Mouse (Mus musculus) lung, embryonic 14.5 days (tissue): ENCODE measurements at regions not wholly inside any gene's neighbourhood (a gene's known extent, or its start where the extent isn't known, plus 50 kb on each side); places are given as distances from the start of the nearest gene placed in this dataset.
A peak's percentile ranks its signal among the peaks of the same experiment; 100 is the strongest.

ENCODE experiments used
- ATAC-seq: fragments of 200-750 bp; cut with Nextera tagmentation; 2 replicates; pipeline ENCODE4 v1.8.0; 2017; ENCODE audit warnings: mild to moderate bottlenecking, moderate TSS enrichment, moderate library complexity; ENCODE audit not compliant: insufficient read depth
- DNase-seq: peaks from one replicate; pipeline ENCODE4 v3.0.0-alpha.2; 2015
- H3K27ac ChIP-seq: fragments of 300-500 bp; sonication (generic); 2 replicates; pipeline ENCODE4 v1.5.1; 2014; ENCODE audit warnings: low read depth, mild to moderate bottlenecking, moderate library complexity
- H3K27me3 ChIP-seq: fragments of 300-500 bp; sonication (generic); 2 replicates; pipeline ENCODE4 v1.6.1; 2014; ENCODE audit warnings: low read length, control low read depth; ENCODE audit not compliant: insufficient read depth
- H3K36me3 ChIP-seq: fragments of 300-500 bp; sonication (generic); 2 replicates; pipeline ENCODE4 v1.6.1; 2014; ENCODE audit warnings: control low read depth; ENCODE audit not compliant: insufficient read depth
- H3K4me1 ChIP-seq: fragments of 300-500 bp; sonication (generic); 2 replicates; pipeline ENCODE4 v1.6.1; 2014; ENCODE audit warnings: antibody characterized with exemption, control low read depth; ENCODE audit not compliant: insufficient read depth
- H3K4me2 ChIP-seq: fragments of 300-500 bp; sonication (generic); 2 replicates; pipeline ENCODE4 v1.6.1; 2014; ENCODE audit warnings: mild to moderate bottlenecking
- H3K4me3 ChIP-seq: fragments of 300-500 bp; sonication (generic); 2 replicates; pipeline ENCODE4 v1.5.1; 2014; ENCODE audit warnings: low read depth, low read length
- H3K9ac ChIP-seq: fragments of 300-500 bp; sonication (generic); 2 replicates; pipeline ENCODE4 v1.6.1; 2014
- H3K9me3 ChIP-seq: fragments of 300-500 bp; sonication (generic); 2 replicates; pipeline ENCODE4 v1.6.1; 2016; ENCODE audit warnings: low read depth, low read length, control low read depth
- CTCF ChIP-seq: IDR thresholded peaks from 2 replicates; pipeline ENCODE4 v1.5.1; 2016; ENCODE audit warnings: antibody characterized with exemption, low read depth
- WGBS: fragments of 180-500 bp; shearing (Covaris S2); extraction: QIAGEN DNeasy Blood & Tissue Kit; methylation state at CpG from one replicate; pipeline ENCODE4 v1.1.7; 2014; 5-methylcytosine and 5-hydroxymethylcytosine counted together

DNA sequence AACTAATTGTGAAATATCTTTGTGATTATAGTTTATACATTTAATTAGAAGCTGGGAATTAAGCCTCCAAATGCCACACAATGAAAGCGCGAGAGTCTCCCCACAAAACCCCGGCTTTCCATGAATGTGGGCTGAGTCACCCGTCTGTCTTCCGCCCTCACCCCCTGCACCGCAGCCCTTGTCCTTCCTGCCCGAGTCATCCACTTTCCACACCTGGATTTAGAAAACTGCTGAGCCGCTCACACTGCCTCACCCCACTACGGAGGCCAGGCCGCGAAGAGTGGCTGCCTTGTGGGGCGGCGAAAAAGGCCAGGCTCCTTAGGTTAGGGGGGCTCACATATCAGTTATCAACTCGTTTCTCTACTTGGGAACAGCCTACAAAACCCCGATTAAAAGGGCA, 177.9 kb upstream of the Map3k1 start:
- Histone ChIP-seq H3K4me3 (no peak overlapping the region), H3K27ac (no peak overlapping the region), H3K27me3 (no peaks in the 10 kb centered on the region), H3K9ac (no peak overlapping the region), H3K4me1 (peaks cover 13% of the 10 kb centered on the region), H3K36me3 (no peaks in the 10 kb centered on the region), H3K4me2 (no peak overlapping the region), H3K9me3 (no peaks in the 10 kb centered on the region)
- 70% methylated on average over 15 of the region's 15 CpGs for WGBS
- ATAC-seq, result no peak
- no peak for TF ChIP-seq CTCF
- no peak for DNase-seq

- no peak for DNase-seq
- Histone ChIP-seq H3K9ac (no peak overlapping the region), H3K4me2 (no peak overlapping the region), H3K9me3 (no peaks in the 10 kb centered on the region), H3K36me3 (no peaks in the 10 kb centered on the region), H3K27me3 (no peaks in the 10 kb centered on the region), H3K4me3 (no peak overlapping the region), H3K4me1 (peaks cover 13% of the 10 kb centered on the region), H3K27ac (no peak overlapping the region)
- no peak for TF ChIP-seq CTCF
- no peak for ATAC-seq
- WGBS, result 90% methylated on average over 3 of the region's 3 CpGs
Measured at GRCm38 (mm10) chr13:111987420-111987819, 178.6 kb upstream of the Map3k1 start.

- no peak for ATAC-seq
- Histone ChIP-seq H3K27me3 (no peaks in the 10 kb centered on the region), H3K4me2 (no peak overlapping the region), H3K9ac (no peak overlapping the region), H3K4me1 (peaks cover 3% of the 10 kb centered on the region; the same call in 1 of the 2 replicates), H3K36me3 (no peaks in the 10 kb centered on the region), H3K27ac (no peak overlapping the region), H3K4me3 (no peak overlapping the region), H3K9me3 (no peaks in the 10 kb centered on the region)
- no peak for TF ChIP-seq CTCF
- DNase-seq, result no peak
- WGBS, result 20% methylated on average over 11 of the region's 11 CpGs
Measured at GRCm38 (mm10) chr13:111990913-111991534, 182.2 kb upstream of the Map3k1 start.

DNA sequence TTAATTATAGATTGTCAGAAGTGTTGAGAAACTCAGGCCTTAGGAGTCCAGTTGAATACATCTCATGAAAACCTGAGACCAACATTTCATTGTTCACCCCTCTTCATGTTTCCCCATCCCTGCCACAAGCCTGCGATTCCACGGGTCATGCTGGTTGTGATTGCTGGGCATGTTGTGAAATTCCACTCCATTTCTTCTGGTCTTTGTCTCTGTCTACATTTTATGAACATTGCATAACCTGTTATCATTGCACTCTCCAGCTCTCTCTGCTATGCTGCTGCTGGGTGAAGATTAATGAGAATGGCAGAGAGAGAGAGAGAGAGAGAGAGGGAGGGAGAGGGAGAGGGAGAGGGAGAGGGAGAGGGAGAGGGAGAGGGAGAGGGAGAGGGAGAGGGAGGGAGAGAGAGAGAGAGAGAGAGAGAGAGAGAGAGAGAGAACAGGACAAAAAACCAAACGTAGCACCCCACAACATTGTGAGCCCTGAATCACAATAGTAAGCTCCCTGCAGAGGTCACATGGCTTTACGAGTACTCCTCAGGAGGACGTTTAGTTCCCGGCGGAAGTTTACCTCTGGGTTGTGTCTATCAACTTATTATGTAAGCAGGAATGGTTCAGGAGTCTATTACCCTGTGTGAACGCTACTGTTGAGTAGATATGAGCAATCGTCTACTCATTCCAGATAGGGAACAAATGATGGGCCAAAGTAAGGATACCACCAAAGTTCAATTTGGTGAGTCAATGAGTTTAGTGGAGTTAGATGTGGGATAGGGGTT, 183.5 kb upstream of the Map3k1 start:
- H3K9ac ChIP-seq, result no peak overlapping the region
- 72% methylated on average over 9 of the region's 9 CpGs for WGBS
- H3K4me3 ChIP-seq, result no peak overlapping the region
- H3K4me2 ChIP-seq, result no peak overlapping the region
- ATAC-seq (no peak), DNase-seq (no peak)
- no peak for TF ChIP-seq CTCF
- H3K27me3 ChIP-seq, result no peaks in the 10 kb centered on the region
- no peaks in the 10 kb centered on the region for H3K9me3 ChIP-seq
- H3K4me1 ChIP-seq, result peaks cover 6% of the 10 kb centered on the region
- H3K36me3 ChIP-seq, result no peaks in the 10 kb centered on the region
- no peak overlapping the region for H3K27ac ChIP-seq

DNA sequence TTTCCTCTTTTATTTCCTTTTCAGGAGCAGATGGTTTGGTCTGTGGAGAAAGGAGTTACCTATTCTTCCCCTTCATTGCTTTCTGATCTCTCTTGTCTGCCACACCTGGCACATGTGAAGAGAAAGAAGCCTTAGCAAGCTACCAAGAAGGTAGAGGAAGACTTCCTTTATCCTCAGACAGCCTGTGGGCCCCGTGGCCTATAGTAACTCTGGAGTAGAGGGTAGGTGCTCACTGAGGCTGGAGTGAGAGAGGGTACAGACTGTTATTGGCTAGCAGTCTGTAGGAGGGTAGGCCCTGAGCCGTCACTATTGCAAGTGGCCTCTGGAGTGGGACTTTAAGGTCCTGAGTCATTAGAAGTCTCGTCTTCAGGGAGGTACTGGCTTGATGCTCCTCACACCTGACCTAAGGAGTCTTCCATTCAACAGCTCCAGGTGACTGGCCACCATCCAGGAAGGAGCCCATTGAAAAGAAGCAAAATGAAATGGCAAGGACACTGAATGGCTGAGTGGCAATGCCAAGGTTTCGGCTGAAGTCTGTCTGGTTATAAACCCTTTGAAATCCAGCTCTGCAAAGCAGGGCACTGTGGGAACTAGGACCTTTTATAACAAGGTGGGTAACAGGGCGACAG, 186.2 kb upstream of the Map3k1 start:
- Histone ChIP-seq H3K4me3 (no peak overlapping the region), H3K36me3 (no peaks in the 10 kb centered on the region), H3K9ac (no peak overlapping the region), H3K27ac (no peak overlapping the region), H3K27me3 (no peaks in the 10 kb centered on the region), H3K9me3 (no peaks in the 10 kb centered on the region), H3K4me1 (peaks cover 13% of the 10 kb centered on the region), H3K4me2 (no peak overlapping the region)
- TF ChIP-seq CTCF, result no peak
- DNase-seq (no peak), ATAC-seq (no peak)
- whole genome bisulfite sequencing, result 80% methylated on average over 5 of the region's 5 CpGs

- WGBS, result 59% methylated on average over 6 of the region's 6 CpGs
- ATAC-seq (no peak), DNase-seq (peak; percentile 34)
- H3K9me3 ChIP-seq, result no peaks in the 10 kb centered on the region
- H3K27ac ChIP-seq, result no peak overlapping the region
- H3K27me3 ChIP-seq, result no peaks in the 10 kb centered on the region
- H3K4me1 ChIP-seq, result peaks cover 13% of the 10 kb centered on the region
- H3K9ac ChIP-seq, result no peak overlapping the region
- H3K36me3 ChIP-seq, result no peaks in the 10 kb centered on the region
- TF ChIP-seq CTCF, result no peak
- H3K4me3 ChIP-seq, result no peak overlapping the region
- no peak overlapping the region for H3K4me2 ChIP-seq
Measured at GRCm38 (mm10) chr13:111995716-111996115, 186.9 kb upstream of the Map3k1 start.

- H3K9ac ChIP-seq, result no peak overlapping the region
- no peak for TF ChIP-seq CTCF
- no peak overlapping the region for H3K4me2 ChIP-seq
- H3K9me3 ChIP-seq, result no peaks in the 10 kb centered on the region
- DNase-seq (peak; percentile 76), ATAC-seq (peak; percentile 45)
- no peaks in the 10 kb centered on the region for H3K27me3 ChIP-seq
- 0 out of 2 replicates have a peak overlapping the region, but pooled peaks have one; percentile 27 for H3K27ac ChIP-seq
- H3K4me1 ChIP-seq, result peaks cover 20% of the 10 kb centered on the region
- no peaks in the 10 kb centered on the region for H3K36me3 ChIP-seq
- no peak overlapping the region for H3K4me3 ChIP-seq
- WGBS, result 43% methylated on average over 11 of the region's 11 CpGs
Measured at GRCm38 (mm10) chr13:111996910-111997309, 188.1 kb upstream of the Map3k1 start.
